Mouse (Mus musculus) forebrain, embryonic 10.5 days (tissue): ENCODE results near the gene Fam160a1. TPM values are rescaled to one million over a fixed set of nuclear protein-coding genes. Genes with fewer than 3 reads are reported as not detected.

ENCODE experiments used
- DNase-seq: peaks from one replicate; pipeline ENCODE4 v3.0.0-alpha.2; 2017; ENCODE audit warnings: low spot score; ENCODE audit errors: extremely low spot score
- H3K27ac ChIP-seq: fragments of 300-500 bp; sonication (generic); 2 replicates; pipeline ENCODE4 v1.5.1; 2016; ENCODE audit warnings: mild to moderate bottlenecking
- H3K27me3 ChIP-seq: fragments of 300-500 bp; sonication (generic); 2 replicates; pipeline ENCODE4 v1.6.1; 2016; ENCODE audit warnings: mild to moderate bottlenecking; ENCODE audit not compliant: poor library complexity, severe bottlenecking
- H3K36me3 ChIP-seq: fragments of 300-500 bp; sonication (generic); replicated peaks from 2 replicates; pipeline ENCODE4 v1.6.1; 2016; ENCODE audit warnings: mild to moderate bottlenecking, moderate library complexity
- H3K4me1 ChIP-seq: fragments of 300-500 bp; sonication (generic); 2 replicates; pipeline ENCODE4 v1.6.1; 2016
- H3K4me3 ChIP-seq: fragments of 300-500 bp; sonication (generic); 2 replicates; pipeline ENCODE4 v1.5.1; 2016; ENCODE audit warnings: mild to moderate bottlenecking, moderate library complexity
- H3K9me3 ChIP-seq: fragments of 300-500 bp; sonication (generic); 2 replicates; pipeline ENCODE4 v1.6.1; 2016; ENCODE audit warnings: mild to moderate bottlenecking, moderate library complexity
- WGBS: fragments of 180-500 bp; shearing (Covaris S2); methylation state at CpG from one replicate; pipeline ENCODE4 v1.1.7; 2016; 5-methylcytosine and 5-hydroxymethylcytosine counted together
- polyA plus RNA-seq: library from polyadenylated mRNA; unstranded; fragments of >200 nt; fragmentation: Nextera tagmentation; extraction: Ambion mirVana; gene quantifications from 2 replicates; pipeline ENCODE4 v1.2.1, GENCODE M21; 2016

Gene Fam160a1
- polyA plus RNA-seq, 1 experiment from 2014 or later, result 0.40 TPM

GRCm38 (mm10) chr3:85629895-85630510, 187.1 kb downstream of the Fam160a1 start:
- Histone ChIP-seq H3K27ac (no peak overlapping the region), H3K36me3 (peaks cover 6% of the 10 kb centered on the region; the same call in 1 of the 2 replicates), H3K4me3 (no peak overlapping the region), H3K27me3 (no peaks in the 10 kb centered on the region), H3K9me3 (no peaks in the 10 kb centered on the region), H3K4me1 (no peaks in the 10 kb centered on the region)
- WGBS, result 96% methylated on average over 4 of the region's 4 CpGs
- DNase-seq, result no peak

GRCm38 (mm10) chr3:85619751-85620150, 197.3 kb downstream of the Fam160a1 start:
- peaks cover 42% of the 10 kb centered on the region for H3K36me3 ChIP-seq
- H3K4me1 ChIP-seq, result no peaks in the 10 kb centered on the region
- no peak overlapping the region for H3K27ac ChIP-seq
- 95% methylated on average over 1 of the region's 1 CpGs for WGBS
- H3K9me3 ChIP-seq, result no peaks in the 10 kb centered on the region
- no peaks in the 10 kb centered on the region for H3K27me3 ChIP-seq
- H3K4me3 ChIP-seq, result no peak overlapping the region
- DNase-seq, result no peak

GRCm38 (mm10) chr3:85619345-85619744, 197.7 kb downstream of the Fam160a1 start:
- WGBS, result 88% methylated on average over 5 of the region's 5 CpGs
- H3K27ac ChIP-seq, result no peak overlapping the region
- H3K36me3 ChIP-seq, result peaks cover 42% of the 10 kb centered on the region
- DNase-seq, result no peak
- no peak overlapping the region for H3K4me3 ChIP-seq
- no peaks in the 10 kb centered on the region for H3K9me3 ChIP-seq
- no peaks in the 10 kb centered on the region for H3K27me3 ChIP-seq
- H3K4me1 ChIP-seq, result no peaks in the 10 kb centered on the region

GRCm38 (mm10) chr3:85618885-85619284, 198.2 kb downstream of the Fam160a1 start:
- Histone ChIP-seq H3K27ac (no peak overlapping the region), H3K9me3 (no peaks in the 10 kb centered on the region), H3K4me3 (no peak overlapping the region), H3K27me3 (no peaks in the 10 kb centered on the region), H3K4me1 (no peaks in the 10 kb centered on the region), H3K36me3 (peaks cover 42% of the 10 kb centered on the region)
- 82% methylated on average over 6 of the region's 6 CpGs for WGBS
- DNase-seq, result no peak

GRCm38 (mm10) chr3:85616389-85616788, 200.7 kb downstream of the Fam160a1 start:
- Histone ChIP-seq H3K36me3 (peaks cover 42% of the 10 kb centered on the region), H3K27ac (no peak overlapping the region), H3K27me3 (no peaks in the 10 kb centered on the region), H3K4me3 (no peak overlapping the region), H3K4me1 (no peaks in the 10 kb centered on the region), H3K9me3 (no peaks in the 10 kb centered on the region)
- WGBS, result 93% methylated on average over 1 of the region's 1 CpGs
- no peak for DNase-seq

Other genes with a start within 250 kb of the Fam160a1 start
- gene Gatb, start 243.2 kb downstream of the Fam160a1 start, polyA plus RNA-seq, result 29.0 and 30.5 TPM in 2 replicates
- 0.10 and 0.22 TPM in 2 replicates for gene Glt28d2, start 70.2 kb upstream of the Fam160a1 start, polyA plus RNA-seq
- gene Gm37240, start 70.2 kb upstream of the Fam160a1 start, polyA plus RNA-seq, result 0.77 and 0.81 TPM in 2 replicates
- 7.9 and 9.3 TPM in 2 replicates for gene Sh3d19, start 153.8 kb upstream of the Fam160a1 start, polyA plus RNA-seq
- gene Prss48, start 185.2 kb upstream of the Fam160a1 start, polyA plus RNA-seq, result 0.16 TPM in 1 of 2 replicates, not detected in the other